18 mouse cellular contexts compared by ENCODE assay signal in genomic region chr4:137887337-137887992, GRCm38 (mm10). TPM values are rescaled to one million over a fixed set of nuclear protein-coding genes. Genes with fewer than 3 reads are reported as not detected.
DNase-seq lines count a peak whose midpoint lies in the region; ATAC-seq lines count a peak whose summit lies in the region.
"Had no signal": no experiment of that assay in that cellular context is flagged by ENCODE, and none has a peak within 500 bp of the region (broad histone marks: within the 10 kb centered on the region; RNA-seq: fewer than 3 reads in every experiment).

No protein-coding gene starts in this region.

- no peaks in the 10 kb centered on the region for H3K27me3 ChIP-seq in heart, embryonic 12.5 days (replicated peaks)
- H3K27me3 ChIP-seq in liver, embryonic 11.5 days (replicated peaks; ENCODE audit: control insufficient read depth, insufficient read depth, low read length), result no peaks in the 10 kb centered on the region
- H3K27me3 ChIP-seq in midbrain, embryonic 10.5 days (ENCODE audit: low read depth, poor library complexity, severe bottlenecking), result no peaks in the 10 kb centered on the region
- no peaks in the 10 kb centered on the region for H3K27me3 ChIP-seq in midbrain, embryonic 13.5 days
- H3K27me3 ChIP-seq: hindbrain, embryonic 12.5 days; Patski had no signal

- intact Hi-C loops in heart, postnatal 10 days (cut with DNase I), result no loop called here

- no peaks in the 10 kb centered on the region for H3K36me3 ChIP-seq in heart, embryonic 12.5 days
- no peaks in the 10 kb centered on the region for H3K36me3 ChIP-seq in liver, embryonic 11.5 days (ENCODE audit: control insufficient read depth, insufficient read depth, low read length)
- H3K36me3 ChIP-seq in midbrain, embryonic 10.5 days, result 0 out of 2 replicates have a peak, but pooled peaks cover 4% of the 10 kb centered on the region
- no peaks in the 10 kb centered on the region for H3K36me3 ChIP-seq in midbrain, embryonic 13.5 days
- H3K36me3 ChIP-seq: hindbrain, embryonic 12.5 days had no signal

- ATAC-seq in heart, embryonic 12.5 days (ENCODE audit: insufficient number of reproducible peaks, low FRiP score), result peak; percentile 19
- ATAC-seq in liver, embryonic 11.5 days (replicated peaks; ENCODE audit: low FRiP score), result peak; percentile 52
- ATAC-seq in midbrain, embryonic 13.5 days, result no peak
- ATAC-seq: activated CD4-positive, CD25-positive, alpha-beta regulatory T cell, adult 4 months; forebrain, embryonic 13.5 days; hindbrain, embryonic 16.5 days; Patski had no signal

- H3K27ac ChIP-seq in heart, embryonic 12.5 days (ENCODE audit: poor library complexity, severe bottlenecking), result 0 out of 2 replicates have a peak overlapping the region, but pooled peaks have one; percentile 10
- peak overlapping the region; percentile 28; the same call in 1 of the 2 replicates for H3K27ac ChIP-seq in liver, embryonic 11.5 days (ENCODE audit: low read depth, low read length)
- H3K27ac ChIP-seq in midbrain, embryonic 10.5 days (replicated peaks), result peak overlapping the region; percentile 49; the same call in 1 of the 2 replicates
- no peak overlapping the region for H3K27ac ChIP-seq in midbrain, embryonic 13.5 days
- H3K27ac ChIP-seq: forebrain, embryonic 13.5 days; hindbrain, embryonic 12.5 days had no signal

- peaks cover 62% of the 10 kb centered on the region for H3K4me1 ChIP-seq in heart, embryonic 12.5 days (replicated peaks)
- peaks cover 18% of the 10 kb centered on the region for H3K4me1 ChIP-seq in liver, embryonic 11.5 days (replicated peaks; ENCODE audit: control insufficient read depth, insufficient read depth, low read length)
- peaks cover 63% of the 10 kb centered on the region for H3K4me1 ChIP-seq in midbrain, embryonic 10.5 days
- H3K4me1 ChIP-seq in midbrain, embryonic 13.5 days (replicated peaks), result peaks cover 36% of the 10 kb centered on the region

- no peaks in the 10 kb centered on the region for H3K9me3 ChIP-seq in heart, embryonic 12.5 days (replicated peaks)
- H3K9me3 ChIP-seq in liver, embryonic 11.5 days (ENCODE audit: control insufficient read depth, low read length), result no peaks in the 10 kb centered on the region
- no peaks in the 10 kb centered on the region for H3K9me3 ChIP-seq in midbrain, embryonic 10.5 days (replicated peaks)
- H3K9me3 ChIP-seq in midbrain, embryonic 13.5 days, result no peaks in the 10 kb centered on the region
- H3K9me3 ChIP-seq: embryonic facial prominence, embryonic 10.5 days; forebrain, embryonic 13.5 days; hindbrain, embryonic 12.5 days had no signal

- H3K4me2 ChIP-seq in heart, embryonic 12.5 days, result peak overlapping the region; percentile 9; the same call in 1 of the 2 replicates
- H3K4me2 ChIP-seq in liver, embryonic 11.5 days, result 0 out of 2 replicates have a peak overlapping the region, but pooled peaks have one; percentile 6
- H3K4me2 ChIP-seq in midbrain, embryonic 13.5 days (replicated peaks), result no peak overlapping the region
- H3K4me2 ChIP-seq: forebrain, embryonic 13.5 days; hindbrain, embryonic 12.5 days had no signal

- H3K9ac ChIP-seq in heart, embryonic 12.5 days, result no peak overlapping the region
- H3K9ac ChIP-seq in liver, embryonic 11.5 days (ENCODE audit: low read depth, low read length), result no peak overlapping the region; the same call in 1 of the 2 replicates
- H3K9ac ChIP-seq in midbrain, embryonic 13.5 days (replicated peaks), result no peak overlapping the region
- H3K9ac ChIP-seq: forebrain, embryonic 13.5 days; hindbrain, embryonic 12.5 days had no signal

- DNase-seq in heart, postnatal 10 days, result no peak
- DNase-seq in liver, embryonic 11.5 days (ENCODE audit: low spot score), result no peak
- DNase-seq in liver, result no peak
- no peak for DNase-seq in midbrain, embryonic 10.5 days (ENCODE audit: low spot score)
- DNase-seq in frontal cortex, postnatal 25 days (ENCODE audit: low spot score in 2 of 2), result no peak
- DNase-seq: adrenal gland, postnatal 25 days; cerebellum, adult 18-20 months; cerebellum, adult 9-11 months; cerebellum, postnatal 36 days; gastrocnemius, postnatal 36 days had no signal

- H3K4me3 ChIP-seq in heart, embryonic 12.5 days, result no peak overlapping the region
- no peak overlapping the region for H3K4me3 ChIP-seq in liver, embryonic 11.5 days (ENCODE audit: low read depth, low read length)
- no peak overlapping the region for H3K4me3 ChIP-seq in midbrain, embryonic 10.5 days
- H3K4me3 ChIP-seq in midbrain, embryonic 13.5 days (replicated peaks), result no peak overlapping the region
- H3K4me3 ChIP-seq: embryonic facial prominence, embryonic 10.5 days; forebrain, embryonic 13.5 days; hindbrain, embryonic 12.5 days had no signal

- 55% methylated on average over 10 of the region's 10 CpGs for WGBS in heart, embryonic 12.5 days
- 61% methylated on average over 10 of the region's 10 CpGs for WGBS in liver, embryonic 11.5 days
- WGBS in midbrain, embryonic 10.5 days, result 85% methylated on average over 10 of the region's 10 CpGs
- WGBS in midbrain, embryonic 13.5 days, result 88% methylated on average over 10 of the region's 10 CpGs

RNA-seq across cellular contexts. Expression of gene Ece1, which starts 25.4 kb away (rescaled TPM):
- polyA plus RNA-seq in heart, embryonic 12.5 days (2016; fragmentation: Nextera tagmentation; extraction: Ambion mirVana), result 122 and 144 TPM in 2 replicates
- total RNA-seq in heart, postnatal 10 days (2021), result 100 to 1,000 TPM; 109 to 129 TPM
- polyA plus RNA-seq in liver, embryonic 11.5 days (2014; fragmentation: Nextera tagmentation; extraction: Ambion mirVana), result 51.9 and 61.4 TPM in 2 replicates
- 31.6 and 31.7 TPM in 2 replicates for polyA plus RNA-seq in midbrain, embryonic 10.5 days (2016; fragmentation: Nextera tagmentation; extraction: Ambion mirVana)
- polyA plus RNA-seq in midbrain, embryonic 13.5 days (2015; fragmentation: Nextera tagmentation; extraction: Ambion mirVana), result 12.7 and 19.4 TPM in 2 replicates
